ENCODE assay signal across 26 mouse cellular contexts in genomic region chr3:99644910-99645309, GRCm38 (mm10).
"Had no signal": no experiment of that assay in that cellular context is flagged by ENCODE, and none has a peak within 500 bp of the region (broad histone marks: within the 10 kb centered on the region; RNA-seq: fewer than 3 reads in every experiment).

No protein-coding gene starts in this region.

- H3K36me3 ChIP-seq: heart, embryonic 13.5 days; heart, embryonic 15.5 days; hindbrain, embryonic 15.5 days; kidney, embryonic 15.5 days; limb, embryonic 13.5 days; limb, embryonic 15.5 days; liver, embryonic 12.5 days had no signal

- DNase-seq: gastrocnemius, postnatal 14 days; gastrocnemius, postnatal 36 days; heart, adult 11 months; heart, adult 2 months; heart, postnatal 14 days; heart, postnatal 36 days; kidney, adult 11 months; kidney, adult 2 months; kidney, adult 9 months; kidney, postnatal 14 days; kidney, postnatal 36 days; layer of hippocampus, adult 9-11 months; layer of hippocampus, postnatal 36 days; left cerebral cortex, postnatal 4 days; lung, adult 18-20 months had no signal

- H3K27ac ChIP-seq: heart, adult 2 months; heart, embryonic 13.5 days; heart, embryonic 15.5 days; hindbrain, embryonic 15.5 days; hindbrain, postnatal 0 days; kidney, embryonic 15.5 days; kidney, postnatal 0 days; limb, embryonic 13.5 days; limb, embryonic 15.5 days; liver, embryonic 12.5 days; liver, embryonic 14.5 days had no signal

- H3K4me3 ChIP-seq: heart, adult 2 months; heart, embryonic 13.5 days; heart, embryonic 15.5 days; hindbrain, embryonic 15.5 days; kidney, embryonic 15.5 days; limb, embryonic 13.5 days; limb, embryonic 15.5 days; liver, embryonic 12.5 days had no signal

- H3K4me1 ChIP-seq: heart, embryonic 13.5 days; heart, embryonic 15.5 days; hindbrain, embryonic 15.5 days; kidney, embryonic 15.5 days; limb, embryonic 15.5 days; liver, embryonic 12.5 days had no signal

- H3K9ac ChIP-seq: heart, embryonic 13.5 days; heart, embryonic 15.5 days; hindbrain, embryonic 15.5 days; kidney, embryonic 15.5 days; limb, embryonic 13.5 days; limb, embryonic 15.5 days; liver, embryonic 12.5 days; liver, embryonic 14.5 days had no signal

- H3K4me2 ChIP-seq: heart, embryonic 11.5 days; heart, embryonic 13.5 days; heart, embryonic 15.5 days; hindbrain, embryonic 15.5 days; kidney, embryonic 15.5 days; limb, embryonic 13.5 days; limb, embryonic 15.5 days; liver, embryonic 12.5 days had no signal

- H3K9me3 ChIP-seq: heart, embryonic 13.5 days; heart, embryonic 15.5 days; hindbrain, embryonic 15.5 days; kidney, embryonic 15.5 days; limb, embryonic 13.5 days; limb, embryonic 15.5 days had no signal

- H3K27me3 ChIP-seq: heart, embryonic 13.5 days; heart, embryonic 15.5 days; hindbrain, embryonic 15.5 days; kidney, embryonic 15.5 days; limb, embryonic 13.5 days; limb, embryonic 15.5 days; liver, embryonic 12.5 days had no signal

- ATAC-seq: hindbrain, postnatal 0 days; liver, embryonic 12.5 days had no signal
